Mouse (Mus musculus): ENCODE data around the gene Fkbpl. TPM values are rescaled to one million over a fixed set of nuclear protein-coding genes. Genes with fewer than 3 reads are reported as not detected.

Fkbpl gene
- total RNA-seq, 2 experiments from 2014 or later, result 5.5 to 26.2 TPM

GRCm38 (mm10) chr17:34659181-34659896, 14.8 kb downstream of the Fkbpl start:
- ATAC-seq (replicated peaks; ENCODE audit: low FRiP score, low TSS enrichment, poor library complexity, severe bottlenecking), result no peak

GRCm38 (mm10) chr17:34659897-34660214, 15.3 kb downstream of the Fkbpl start:
- no peak for ATAC-seq (replicated peaks; ENCODE audit: low FRiP score, low TSS enrichment, poor library complexity, severe bottlenecking)

GRCm38 (mm10) chr17:34660259-34660820, 15.8 kb downstream of the Fkbpl start:
- ATAC-seq (replicated peaks; ENCODE audit: low FRiP score, low TSS enrichment, poor library complexity, severe bottlenecking), result no peak

GRCm38 (mm10) chr17:34661121-34661591, 16.6 kb downstream of the Fkbpl start:
- ATAC-seq (replicated peaks; ENCODE audit: low FRiP score, low TSS enrichment, poor library complexity, severe bottlenecking), result no peak

GRCm38 (mm10) chr17:34662468-34662867, 17.9 kb downstream of the Fkbpl start:
- ATAC-seq (replicated peaks; ENCODE audit: low FRiP score, low TSS enrichment, poor library complexity, severe bottlenecking), result no peak

- no peak for ATAC-seq (replicated peaks; ENCODE audit: low FRiP score, low TSS enrichment, poor library complexity, severe bottlenecking)
These were observed 18.4 kb downstream of the Fkbpl start for GRCm38 (mm10) chr17:34662978-34663377.

- no peak for ATAC-seq (replicated peaks; ENCODE audit: low FRiP score, low TSS enrichment, poor library complexity, severe bottlenecking)
These were observed 19.0 kb downstream of the Fkbpl start for GRCm38 (mm10) chr17:34663558-34663957.

- no peak for ATAC-seq (replicated peaks; ENCODE audit: low FRiP score, low TSS enrichment, poor library complexity, severe bottlenecking)
These were observed 19.9 kb downstream of the Fkbpl start for GRCm38 (mm10) chr17:34664472-34664871.

GRCm38 (mm10) chr17:34670235-34670634, 25.7 kb downstream of the Fkbpl start, which contains the start of gene Tnxb:
Gene Tnxb (plus strand): TSS chr17:34670535.
- no peak for ATAC-seq (replicated peaks; ENCODE audit: low FRiP score, low TSS enrichment, poor library complexity, severe bottlenecking)

- no peak for ATAC-seq (replicated peaks; ENCODE audit: low FRiP score, low TSS enrichment, poor library complexity, severe bottlenecking)
These were observed 26.8 kb downstream of the Fkbpl start for GRCm38 (mm10) chr17:34671151-34672066.

GRCm38 (mm10) chr17:34672246-34672792, 27.8 kb downstream of the Fkbpl start:
- no peak for ATAC-seq (replicated peaks; ENCODE audit: low FRiP score, low TSS enrichment, poor library complexity, severe bottlenecking)

- ATAC-seq (replicated peaks; ENCODE audit: low FRiP score, low TSS enrichment, poor library complexity, severe bottlenecking), result no peak
These were observed 28.6 kb downstream of the Fkbpl start for GRCm38 (mm10) chr17:34673139-34673538.

GRCm38 (mm10) chr17:34674524-34675204, 30.1 kb downstream of the Fkbpl start:
- ATAC-seq (replicated peaks; ENCODE audit: low FRiP score, low TSS enrichment, poor library complexity, severe bottlenecking), result no peak

- no peak for ATAC-seq (replicated peaks; ENCODE audit: low FRiP score, low TSS enrichment, poor library complexity, severe bottlenecking)
These were observed 30.9 kb downstream of the Fkbpl start for GRCm38 (mm10) chr17:34675205-34676092.

GRCm38 (mm10) chr17:34676093-34676460, 31.5 kb downstream of the Fkbpl start:
- ATAC-seq (replicated peaks; ENCODE audit: low FRiP score, low TSS enrichment, poor library complexity, severe bottlenecking), result no peak

GRCm38 (mm10) chr17:34676671-34677070, 32.1 kb downstream of the Fkbpl start:
- no peak for ATAC-seq (replicated peaks; ENCODE audit: low FRiP score, low TSS enrichment, poor library complexity, severe bottlenecking)

GRCm38 (mm10) chr17:34680191-34680590, 35.6 kb downstream of the Fkbpl start:
- ATAC-seq (replicated peaks; ENCODE audit: low FRiP score, low TSS enrichment, poor library complexity, severe bottlenecking), result no peak

GRCm38 (mm10) chr17:34680621-34681020, 36.1 kb downstream of the Fkbpl start:
- ATAC-seq (replicated peaks; ENCODE audit: low FRiP score, low TSS enrichment, poor library complexity, severe bottlenecking), result no peak

All from megakaryocyte-erythroid progenitor cell, adult 5-6 weeks (primary cell).